Mouse (Mus musculus) inflammation-experienced regulatory T-cells, adult 6 months (primary cell): ENCODE measurements around the gene Sox5. TPM values are rescaled to one million over a fixed set of nuclear protein-coding genes. Genes with fewer than 3 reads are reported as not detected.
A peak's percentile ranks its signal among the peaks of the same experiment; 100 is the strongest.

Experiments used
- ATAC-seq: one replicate; pipeline ENCODE4 v1.8.0; 2017
- polyA plus RNA-seq, 3 experiments: library from polyadenylated mRNA; unstranded; fragments of 100-300 nt; shearing (Covaris generic); gene quantifications; one replicate each; pipeline ENCODE4 v1.2.1; 2017

The Sox5 gene
- polyA plus RNA-seq, 3 experiments from 2014 or later, result 0.27 TPM; not detected in 2

DNA sequence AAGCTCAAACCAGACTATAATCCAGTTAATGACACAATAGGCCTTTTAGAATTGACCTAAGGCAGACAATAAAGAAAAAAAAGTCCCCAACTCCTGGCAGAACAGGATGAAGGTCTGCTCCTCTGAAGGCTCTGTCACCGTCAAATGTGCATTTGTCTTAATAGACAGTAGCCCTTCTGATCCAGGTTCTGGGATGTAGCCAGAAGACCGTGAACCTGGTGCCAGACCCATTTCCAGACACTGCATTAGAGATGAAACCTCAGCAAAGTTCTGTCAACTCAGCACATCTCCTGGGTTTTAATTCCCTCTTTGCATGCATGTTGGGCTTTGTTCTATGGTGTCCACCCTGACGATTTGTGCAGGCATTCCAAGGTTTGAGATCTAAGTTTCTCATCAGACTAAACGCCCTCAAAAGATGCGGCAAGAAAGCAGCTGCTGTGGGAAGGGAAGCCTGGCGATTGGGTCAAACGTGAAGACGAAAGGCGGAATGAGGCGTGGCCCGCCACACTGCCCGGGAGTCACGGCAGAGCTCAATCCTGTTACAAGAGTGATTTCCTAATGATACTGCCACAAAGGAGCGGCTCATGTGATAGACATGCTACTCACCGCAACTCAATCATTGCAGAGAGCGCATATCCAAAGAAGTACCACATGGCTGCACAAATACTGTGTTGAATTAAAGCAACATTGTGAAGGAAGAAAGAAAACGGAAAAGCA lies 394.1 kb downstream of the Sox5 start:
- ATAC-seq, result no peak

- no peak for ATAC-seq
Measured at GRCm38 (mm10) chr6:144380641-144381040, 401.1 kb downstream of the Sox5 start.

DNA sequence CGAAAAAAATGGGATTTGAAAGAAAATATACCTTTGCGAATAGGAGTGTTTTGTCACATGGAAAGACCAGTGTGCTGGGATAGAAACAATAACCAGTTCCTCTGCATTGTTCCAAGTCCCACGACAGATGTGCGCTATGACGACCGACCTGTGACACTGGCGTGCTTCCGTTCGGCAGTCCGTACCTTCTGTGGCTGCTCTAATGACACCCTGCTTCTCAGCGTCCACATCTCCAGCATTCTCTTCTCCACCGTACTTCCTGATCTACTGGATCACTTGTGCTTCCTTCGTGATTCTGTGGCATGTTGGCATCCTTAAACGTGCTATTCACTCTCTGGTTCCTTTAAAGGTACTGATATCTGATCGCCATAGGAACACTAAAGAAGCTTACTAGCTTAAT lies 401.6 kb downstream of the Sox5 start:
- ATAC-seq, result no peak

DNA sequence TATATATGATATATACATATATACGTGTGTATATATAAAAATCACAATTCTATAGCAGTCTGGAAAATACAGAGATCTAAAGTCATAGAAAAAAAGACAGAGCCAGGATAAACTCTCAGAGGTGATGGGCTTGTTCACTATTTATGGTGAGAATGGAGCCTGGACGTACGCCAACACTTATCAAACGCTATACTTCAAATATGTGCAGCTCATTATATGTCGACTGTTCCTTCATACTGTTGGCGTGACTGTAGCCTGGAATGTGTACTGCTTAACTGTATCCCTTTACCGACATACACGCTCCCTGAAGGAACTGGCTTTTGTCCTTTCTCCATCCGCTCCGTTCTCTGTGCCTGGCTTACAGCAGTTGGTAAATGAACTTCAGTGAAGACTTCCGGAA lies 407.0 kb downstream of the Sox5 start:
- ATAC-seq, result no peak

DNA sequence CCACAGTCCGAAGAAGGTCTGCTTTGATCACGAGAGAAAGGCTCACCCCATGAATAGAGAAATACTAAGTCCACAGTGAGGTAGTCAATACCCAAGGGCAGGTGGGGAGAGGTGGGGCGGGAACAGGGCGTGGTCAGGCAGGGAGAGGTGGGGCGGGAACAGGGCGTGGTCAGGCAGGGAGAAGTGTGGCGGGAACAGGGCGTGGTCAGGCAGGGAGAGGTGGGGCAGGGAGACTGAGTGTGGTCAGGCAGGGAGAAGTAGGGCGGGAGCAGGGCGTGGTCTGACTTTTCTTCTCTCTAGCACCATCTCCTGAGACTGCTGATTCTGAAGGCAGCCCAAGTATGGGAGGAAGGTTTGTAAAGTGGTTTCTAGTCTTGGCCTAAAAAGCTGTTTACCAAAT lies 411.1 kb downstream of the Sox5 start:
- no peak for ATAC-seq

- no peak for ATAC-seq
Measured at GRCm38 (mm10) chr6:144367626-144368077, 414.1 kb downstream of the Sox5 start.

GRCm38 (mm10) chr6:144361267-144362038 lies 420.3 kb downstream of the Sox5 start:
- ATAC-seq, result no peak

DNA sequence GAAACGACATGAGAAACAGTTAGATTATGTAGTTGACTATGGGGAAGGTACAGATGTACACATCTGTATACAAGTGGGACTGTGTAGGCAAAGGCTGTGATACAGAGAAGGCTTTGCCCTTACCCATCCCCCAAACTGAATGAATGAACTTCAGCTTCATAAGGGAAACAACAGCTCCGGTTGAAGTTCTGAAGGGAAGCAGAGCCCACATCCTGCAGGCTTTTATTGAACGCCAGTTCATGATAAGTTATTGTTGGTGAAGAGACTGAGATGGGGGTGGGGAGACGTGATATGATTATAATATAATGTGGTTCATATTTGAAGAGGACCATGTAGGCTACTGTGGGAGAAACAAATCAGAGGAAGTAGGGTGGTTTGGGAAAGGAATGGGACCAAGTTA lies 424.7 kb downstream of the Sox5 start:
- ATAC-seq, result no peak

DNA sequence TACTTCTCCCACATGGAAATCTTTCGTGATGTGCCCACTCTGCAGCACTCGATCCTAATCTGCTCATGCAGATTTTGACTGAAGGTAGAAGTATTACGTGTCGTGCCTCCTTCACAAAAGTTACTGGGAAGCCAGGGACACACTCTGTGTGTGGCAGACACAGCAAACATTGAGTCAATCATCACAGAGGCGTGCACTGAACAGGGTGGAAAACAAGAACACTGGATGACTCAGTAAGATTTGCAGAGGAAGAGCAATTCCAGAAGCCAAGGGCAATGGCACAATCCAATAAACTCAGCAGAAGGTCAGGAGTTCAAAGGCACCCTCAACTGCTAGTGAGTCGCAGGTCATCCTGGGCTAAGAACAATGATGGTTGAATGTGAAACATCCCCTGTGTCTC lies 430.7 kb downstream of the Sox5 start:
- ATAC-seq, result no peak

DNA sequence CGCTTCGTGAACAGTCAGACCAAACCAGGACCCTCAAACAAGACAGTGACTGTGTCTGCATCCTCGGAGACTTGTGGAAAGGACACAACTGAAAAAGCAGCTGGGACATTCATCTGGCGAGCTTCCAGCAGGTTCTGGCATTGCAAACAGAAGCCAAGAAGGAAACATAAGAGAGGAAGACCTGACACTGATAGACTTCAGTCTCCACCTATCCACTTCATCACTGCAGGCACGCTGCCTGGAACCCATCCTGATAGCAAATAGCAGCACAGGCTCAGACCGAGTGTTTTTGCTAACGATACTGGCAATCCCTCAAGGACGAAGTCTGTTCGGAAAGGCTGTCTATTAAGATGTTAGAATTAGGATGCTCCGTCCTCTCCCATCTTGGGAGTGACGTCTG lies 438.4 kb downstream of the Sox5 start:
- ATAC-seq, result no peak

GRCm38 (mm10) chr6:144339554-144339953 lies 442.2 kb downstream of the Sox5 start:
- ATAC-seq, result no peak

GRCm38 (mm10) chr6:144339006-144339405 lies 442.8 kb downstream of the Sox5 start:
- ATAC-seq, result no peak

GRCm38 (mm10) chr6:144338221-144338620 lies 443.6 kb downstream of the Sox5 start:
- ATAC-seq, result no peak

DNA sequence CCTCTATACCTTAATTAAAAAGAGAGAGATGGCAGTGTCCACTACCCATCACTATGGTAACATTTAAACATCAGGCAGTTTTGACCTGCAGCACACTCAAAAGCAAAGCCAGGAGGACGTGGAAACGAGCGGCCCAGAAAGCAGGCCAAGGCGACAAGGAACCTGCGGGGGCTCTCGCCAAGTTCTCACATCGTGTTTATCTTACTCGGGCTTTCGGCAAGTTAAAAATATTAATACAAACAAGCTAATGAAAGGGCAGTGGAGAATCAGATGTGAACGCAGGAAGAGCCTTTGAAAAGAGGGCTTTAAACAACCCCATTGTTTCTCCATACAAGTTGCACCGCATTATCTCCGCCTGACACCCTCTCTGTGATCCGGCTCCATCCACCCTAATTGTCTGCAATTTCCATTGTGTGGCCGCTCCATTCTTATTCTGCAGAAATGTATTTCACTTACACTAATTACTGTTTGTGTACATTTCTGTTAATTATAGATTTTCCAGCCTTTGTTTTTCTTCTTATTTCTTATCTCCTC lies 444.3 kb downstream of the Sox5 start:
- ATAC-seq, result no peak

DNA sequence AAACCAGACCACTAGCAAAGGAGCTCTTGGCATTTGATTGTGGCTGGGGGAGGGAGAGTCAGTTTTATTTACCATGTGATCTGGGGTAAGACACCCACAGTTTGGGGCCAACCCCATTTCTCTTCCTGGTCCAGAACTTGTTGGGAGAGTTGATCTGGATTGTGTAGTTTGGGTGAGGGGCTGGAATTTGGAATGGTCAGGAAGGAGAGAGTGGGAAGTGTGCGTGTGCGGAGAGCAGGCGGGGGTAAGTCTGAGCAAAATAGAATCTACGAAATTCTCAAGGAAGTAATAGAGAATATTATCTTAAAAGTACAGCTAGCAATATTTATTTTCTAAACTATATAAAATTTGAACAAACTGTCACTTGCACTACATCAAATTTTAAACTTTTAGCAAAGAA lies 445.0 kb downstream of the Sox5 start:
- no peak for ATAC-seq

GRCm38 (mm10) chr6:144333146-144333545 lies 448.6 kb downstream of the Sox5 start:
- ATAC-seq, result no peak

GRCm38 (mm10) chr6:144332027-144332426 lies 449.8 kb downstream of the Sox5 start:
- ATAC-seq, result peak; percentile 54

DNA sequence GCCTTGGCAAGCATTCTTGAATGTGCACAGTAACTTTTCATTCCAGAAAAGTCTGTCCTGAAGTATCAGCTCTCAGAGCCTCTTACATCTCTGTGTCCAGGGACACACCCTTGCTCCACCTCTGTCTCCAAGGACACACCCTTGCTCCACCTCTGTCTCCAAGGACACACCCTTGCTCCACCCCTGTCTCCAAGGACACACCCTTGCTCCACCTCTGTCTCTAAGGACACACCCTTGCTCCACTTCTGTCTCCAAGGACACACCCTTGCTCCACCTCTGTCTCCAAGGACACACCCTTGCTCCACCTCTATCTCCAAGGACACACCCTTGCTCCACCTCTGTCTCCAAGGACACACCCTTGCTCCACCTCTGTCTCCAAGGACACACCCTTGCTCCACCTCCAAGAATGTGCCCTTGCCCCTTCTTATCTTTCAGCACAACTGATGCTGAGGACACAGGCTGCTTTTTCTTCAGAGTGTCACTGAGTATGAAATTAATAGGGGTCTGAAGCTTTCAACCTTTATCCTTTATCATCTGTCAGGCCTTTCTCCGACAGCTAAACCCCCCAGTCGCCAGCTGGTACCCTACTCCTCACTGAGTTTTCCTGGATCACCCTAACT lies 452.4 kb downstream of the Sox5 start:
- ATAC-seq, result no peak

DNA sequence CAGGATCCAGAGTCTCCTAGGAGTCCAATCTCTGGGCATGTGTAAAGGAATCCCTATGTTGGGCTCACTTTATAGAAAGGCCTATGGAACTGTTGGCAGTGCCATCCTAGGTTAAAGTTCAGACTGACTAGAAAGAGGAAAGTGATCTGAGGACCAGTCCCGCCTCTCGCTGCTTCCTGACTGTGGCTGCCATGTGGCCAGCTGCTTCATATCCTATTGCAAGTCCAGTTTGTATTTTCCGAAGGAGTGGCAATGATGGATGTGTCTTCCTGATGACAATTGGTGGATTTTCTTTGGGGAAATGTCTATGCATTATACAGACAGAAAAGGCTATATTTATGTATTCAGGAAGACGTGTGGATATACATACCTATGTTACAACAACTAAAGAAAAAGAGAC lies 453.0 kb downstream of the Sox5 start:
- ATAC-seq, result no peak

DNA sequence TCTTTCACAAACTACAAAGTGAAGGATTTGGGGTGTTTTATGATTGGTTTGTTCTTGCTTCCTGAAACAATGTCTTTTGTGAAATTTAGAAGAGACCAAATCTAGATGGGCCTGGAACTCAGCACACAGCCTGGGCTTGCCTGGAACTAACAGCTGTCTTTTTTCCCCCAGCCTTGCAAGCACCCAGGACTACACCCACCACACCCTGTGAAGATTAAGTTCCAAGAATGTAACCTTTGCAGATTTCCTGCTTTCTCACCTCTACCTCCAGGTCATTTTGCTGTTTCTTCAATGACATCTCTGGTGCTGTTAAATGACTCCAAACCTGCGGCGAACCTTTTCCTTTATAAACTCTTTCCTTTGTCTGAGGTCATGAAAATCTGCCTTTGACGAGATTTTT lies 455.0 kb downstream of the Sox5 start:
- ATAC-seq, result no peak

DNA sequence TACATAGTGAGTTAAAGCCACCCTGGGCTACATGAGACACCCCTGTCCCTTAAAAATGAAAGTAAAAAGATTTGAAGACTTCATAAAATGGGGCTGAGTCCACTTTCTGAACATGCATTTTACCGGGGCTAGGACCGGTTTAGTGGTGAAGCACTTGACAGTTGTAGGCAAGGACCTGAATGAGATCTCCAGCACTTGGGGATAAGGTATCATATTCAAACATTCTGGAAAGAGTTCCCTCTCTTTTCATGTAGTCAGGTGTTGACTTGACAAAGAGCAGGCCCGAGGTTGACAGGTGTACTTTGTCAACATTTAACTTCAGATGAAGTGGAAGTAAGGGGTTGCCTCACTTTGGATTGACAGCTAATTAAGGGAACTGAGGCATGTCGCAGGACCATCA lies 458.4 kb downstream of the Sox5 start:
- ATAC-seq, result no peak

GRCm38 (mm10) chr6:144322297-144323047 lies 459.3 kb downstream of the Sox5 start:
- no peak for ATAC-seq

DNA sequence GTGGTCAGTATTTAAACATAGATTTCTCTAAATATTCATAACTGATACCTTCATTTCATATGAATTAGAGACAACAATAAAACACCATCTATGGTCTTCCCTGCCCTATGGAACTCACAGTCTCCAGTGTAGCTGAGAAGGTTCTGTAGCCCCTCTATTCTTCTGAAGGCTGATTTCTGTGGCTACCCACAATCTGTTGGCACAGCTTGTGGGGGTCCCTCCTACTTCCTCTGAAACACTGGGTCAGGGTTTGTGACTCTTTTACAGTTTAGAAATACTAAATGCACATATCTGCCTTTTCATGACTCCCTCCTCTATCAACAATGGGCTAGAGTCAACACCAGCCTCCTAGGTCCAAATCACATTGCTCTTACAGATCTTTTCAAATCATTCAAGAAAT lies 461.4 kb downstream of the Sox5 start:
- no peak for ATAC-seq
